Mouse (Mus musculus) brain, adult 2 months (tissue): ENCODE measurements around the gene Smox.
"Not testable (repeated sequence)": the region's sequence is repeated elsewhere in the genome, so short reads cannot be mapped to it uniquely, and the experiment has no call there.

Source experiments
- DNase-seq: peaks from one replicate; pipeline ENCODE4 v3.0.0; 2011; ENCODE audit warnings: low read depth, low spot score

The Smox gene

DNA sequence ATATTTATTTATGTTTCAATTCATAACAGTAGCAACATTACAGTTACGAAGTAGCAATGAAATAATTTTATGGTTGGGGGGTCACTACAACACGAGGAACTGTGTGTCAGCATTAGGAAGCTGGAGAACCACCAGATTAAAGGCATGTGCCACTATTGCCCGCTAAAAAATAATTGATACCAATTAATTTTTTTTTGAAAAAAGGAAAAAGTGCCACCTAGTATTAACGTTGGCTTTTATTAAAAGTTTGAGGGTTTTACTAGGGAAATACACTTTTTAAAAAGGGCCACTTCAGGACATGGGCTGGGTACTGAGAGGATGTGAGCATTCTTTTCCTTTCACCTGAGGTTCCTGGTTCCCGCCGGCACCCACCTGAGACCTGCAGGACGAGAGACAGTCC is at the start of gene Smox:
TSS of gene Smox (plus strand) at position 301 of the 400 bp plus-strand sequence.
- no peak for DNase-seq

DNA sequence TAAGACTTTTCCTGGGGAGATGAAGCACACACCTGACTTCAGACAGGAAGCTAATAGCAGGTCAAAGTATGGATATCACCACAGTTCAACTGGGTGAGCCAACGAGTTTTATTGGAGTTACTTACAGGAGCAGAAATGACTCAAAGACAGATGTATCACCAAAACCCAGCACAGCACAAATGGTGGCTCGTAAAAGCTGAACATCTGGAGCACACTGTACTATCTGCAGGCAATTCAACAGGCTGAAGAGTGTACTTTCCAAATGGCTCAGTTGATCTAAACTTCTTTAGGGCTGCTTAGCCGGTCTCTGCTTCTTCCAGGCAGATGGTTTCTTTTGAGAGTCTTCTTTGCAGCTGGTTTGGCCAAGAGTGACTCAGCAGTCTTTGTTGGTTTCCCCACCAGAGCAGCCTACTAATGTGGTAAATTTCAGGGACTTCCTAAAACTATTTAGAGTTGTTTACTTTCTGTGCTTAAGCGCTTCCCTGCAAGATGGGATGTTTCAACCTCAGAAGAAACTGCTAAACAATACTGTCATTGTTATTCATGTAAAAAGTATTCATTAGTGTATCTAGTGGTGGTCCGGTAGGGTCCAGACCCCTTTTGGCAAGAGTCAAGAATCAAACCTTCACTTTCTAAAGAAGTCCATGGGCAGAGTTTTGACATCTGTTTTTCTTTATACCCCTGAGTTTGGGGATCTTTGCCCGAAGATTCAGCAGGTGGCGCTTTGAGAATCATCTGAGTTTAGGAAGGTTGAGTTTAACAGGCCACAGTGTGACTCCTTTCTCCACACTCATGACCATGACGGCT is 48.0 kb upstream of the Smox start:
- peak; percentile 26 for DNase-seq

DNA sequence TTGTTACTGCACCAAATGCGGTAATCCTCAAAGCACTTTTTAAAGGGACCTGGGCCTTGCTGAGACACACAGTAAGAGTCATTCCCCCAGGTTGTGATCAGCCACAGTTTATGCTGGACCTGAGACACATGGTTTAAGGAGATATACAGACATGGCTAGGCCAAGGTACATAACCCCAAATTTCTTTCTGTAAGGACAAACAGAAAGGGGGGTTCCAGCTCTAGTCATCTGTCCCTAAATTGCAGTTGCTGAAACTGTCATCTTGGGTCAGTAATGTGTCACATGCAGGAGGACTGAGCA is 47.5 kb upstream of the Smox start:
- DNase-seq, result no peak

DNA sequence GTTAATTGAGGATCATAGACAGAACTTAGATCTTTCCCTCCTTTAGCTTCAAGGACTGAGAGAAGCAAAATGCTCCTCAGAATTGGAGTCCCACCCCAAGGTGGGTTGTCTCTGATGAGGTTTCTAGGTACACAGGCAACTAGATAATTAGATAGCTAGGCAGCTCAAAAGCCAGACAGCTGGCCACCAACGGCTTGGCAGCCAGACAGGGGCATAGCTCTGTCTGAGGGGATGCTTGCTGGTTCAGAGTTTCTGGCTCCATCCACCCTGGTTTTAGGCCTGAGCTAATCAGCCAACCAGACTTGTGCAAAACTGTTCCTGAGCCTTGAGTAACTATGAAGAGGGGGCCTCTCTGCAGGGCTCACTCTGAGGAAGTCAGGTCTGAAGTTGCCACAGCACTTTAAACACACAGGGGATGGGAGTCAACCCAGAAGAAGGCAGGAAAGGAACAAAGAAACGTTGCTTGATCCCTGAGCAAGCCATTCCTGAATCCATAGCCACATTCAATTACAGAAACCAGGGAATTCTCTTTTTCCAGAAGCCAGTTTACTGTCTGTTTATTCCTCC is 44.8 kb upstream of the Smox start:
- no peak for DNase-seq

DNA sequence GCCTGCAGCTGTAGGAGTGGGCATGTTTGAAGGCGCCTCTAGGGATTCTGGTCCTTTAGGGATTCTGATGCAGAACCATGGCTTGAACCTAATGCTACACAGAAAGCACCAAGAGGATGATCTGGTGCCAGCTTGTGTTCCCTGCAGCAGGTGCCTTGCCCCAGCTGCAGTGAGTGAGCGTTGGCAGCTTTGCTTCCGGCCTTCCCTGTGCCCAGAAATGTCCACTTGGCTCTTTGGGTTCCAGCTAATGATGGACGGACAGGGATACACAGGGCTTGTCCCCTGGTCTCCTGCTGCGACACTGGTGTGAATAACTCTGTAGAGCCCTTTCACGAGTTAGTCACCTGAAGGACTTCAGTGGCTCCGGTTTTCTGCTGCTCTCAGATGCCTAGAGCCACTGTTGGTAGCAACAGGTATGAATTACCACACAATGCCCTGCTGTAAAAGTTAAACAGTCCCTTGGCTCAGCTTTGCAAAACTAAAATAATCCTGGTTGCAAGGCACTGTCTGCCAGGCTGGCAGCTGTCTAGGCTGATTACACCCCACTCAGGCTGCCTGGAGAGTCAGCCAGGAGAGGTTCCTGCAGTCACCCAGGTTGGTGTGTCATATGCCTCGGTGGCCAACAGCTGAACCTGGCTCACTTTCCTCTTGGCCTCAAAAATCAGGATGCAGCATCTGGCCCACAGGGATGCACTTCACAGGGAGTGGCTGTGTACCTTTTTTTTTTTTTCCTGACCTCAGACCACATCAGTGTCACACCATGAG is 43.5 kb upstream of the Smox start:
- peak; percentile 16 for DNase-seq

DNA sequence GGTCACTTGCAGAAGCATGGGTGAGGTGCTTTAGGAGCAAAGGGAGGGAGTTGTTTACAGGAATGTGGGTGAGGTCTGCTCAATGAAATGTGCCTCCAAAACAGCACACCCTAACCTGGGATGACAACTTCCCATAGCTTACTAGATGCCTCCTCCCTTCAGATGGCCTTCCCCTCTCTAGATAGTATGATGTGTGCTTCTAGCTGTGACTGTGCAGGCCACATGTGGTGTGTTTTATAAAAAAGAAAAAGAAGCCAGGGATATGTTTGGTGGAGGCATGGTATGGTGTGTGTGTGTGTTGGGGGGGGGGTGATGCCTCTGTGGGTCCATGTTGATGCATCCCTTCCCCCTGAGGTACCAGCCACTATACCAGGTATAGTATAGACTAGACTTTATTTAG is 42.9 kb upstream of the Smox start:
- DNase-seq, result no peak

DNA sequence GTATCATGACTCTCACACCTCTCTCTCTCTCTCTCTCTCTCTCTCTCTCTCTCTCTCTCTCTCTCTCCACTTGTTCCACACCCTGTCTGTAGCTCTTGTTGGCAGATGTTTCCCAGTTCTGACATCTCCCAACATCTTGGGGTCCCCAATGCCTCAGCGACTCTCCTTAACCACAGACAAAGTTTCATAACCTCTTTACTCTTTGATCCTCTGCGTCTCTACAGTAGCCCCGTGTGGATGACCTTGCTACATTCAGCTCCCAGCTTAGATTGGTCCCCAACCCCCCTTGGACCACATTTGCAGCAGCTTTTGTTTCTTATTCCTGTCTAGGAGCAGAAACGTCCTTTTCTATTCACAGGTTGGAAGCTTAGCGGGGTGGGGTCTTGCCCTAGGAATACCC is 41.6 kb upstream of the Smox start:
- DNase-seq, result no peak

DNA sequence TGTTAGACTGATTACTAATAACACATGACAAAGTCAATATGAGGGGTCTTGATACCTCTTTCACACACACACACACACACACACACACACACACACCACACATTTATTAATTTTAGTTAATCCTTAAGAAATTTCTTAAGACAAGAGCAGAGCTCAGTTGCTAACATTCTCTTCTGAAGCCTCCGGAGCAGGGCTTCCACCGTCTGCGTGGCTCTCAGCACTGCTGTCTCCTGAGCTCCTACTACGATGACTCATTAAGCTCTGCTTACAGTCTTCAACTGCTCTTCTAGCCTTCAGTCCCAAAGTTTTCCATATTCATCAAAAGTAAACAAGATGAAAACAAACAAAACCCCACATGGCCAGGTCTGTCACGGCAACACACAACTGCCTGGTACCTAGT is 40.8 kb upstream of the Smox start:
- peak; percentile 67 for DNase-seq

DNA sequence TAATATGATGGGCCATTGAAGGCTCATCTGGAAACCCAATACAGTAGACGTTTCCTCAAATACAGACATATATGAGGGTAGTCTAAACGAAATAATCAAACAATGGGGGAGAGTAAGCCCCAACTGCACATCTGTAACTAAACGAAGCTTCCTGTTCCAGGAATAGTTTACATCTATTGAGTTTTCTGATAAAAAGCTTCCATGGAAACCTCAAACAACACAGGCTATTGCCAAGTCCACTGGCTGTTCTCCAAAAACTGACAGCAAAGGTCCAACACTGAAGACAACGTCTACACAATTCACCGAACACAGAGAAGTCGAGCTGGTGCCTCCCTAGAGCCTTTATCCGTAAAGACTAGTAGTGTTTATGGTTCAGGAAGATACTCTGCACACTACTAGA is 33.6 kb upstream of the Smox start:
- DNase-seq, result no peak

DNA sequence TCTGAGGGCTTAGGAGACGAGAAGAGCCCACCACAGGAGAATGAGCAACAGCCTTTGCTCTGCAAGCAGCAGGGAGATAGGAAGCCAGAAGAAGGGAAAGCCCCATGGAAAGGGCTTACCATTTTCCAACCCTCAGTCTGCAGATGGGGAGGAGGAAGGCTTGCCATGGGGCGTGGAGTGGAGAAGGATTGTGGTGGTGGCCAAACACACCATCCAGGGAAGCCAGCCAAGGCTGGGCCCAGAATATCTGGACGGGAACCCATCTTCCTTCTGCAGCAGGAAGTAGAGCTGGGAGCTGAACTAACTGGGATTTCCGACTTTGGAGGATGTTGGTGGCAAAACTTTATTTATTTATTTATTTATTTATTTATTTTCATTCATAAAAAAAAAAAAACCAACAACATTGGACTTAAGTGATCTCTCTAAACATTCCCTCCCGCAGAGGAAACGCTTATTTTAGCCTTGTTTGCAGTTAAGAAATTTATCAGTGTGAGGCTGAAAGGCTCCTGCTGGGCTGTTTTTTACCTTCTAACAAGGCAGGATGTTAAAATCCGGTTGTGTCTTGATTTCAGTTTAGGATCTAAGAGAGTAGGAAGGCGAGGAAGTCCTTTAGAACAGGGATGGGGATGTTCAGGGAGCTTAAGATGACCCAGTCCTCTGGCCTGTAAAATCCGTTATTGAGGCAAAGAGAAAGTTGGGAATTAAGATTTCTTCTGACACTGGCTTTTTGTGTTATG is 30.2 kb upstream of the Smox start:
- no peak for DNase-seq

DNA sequence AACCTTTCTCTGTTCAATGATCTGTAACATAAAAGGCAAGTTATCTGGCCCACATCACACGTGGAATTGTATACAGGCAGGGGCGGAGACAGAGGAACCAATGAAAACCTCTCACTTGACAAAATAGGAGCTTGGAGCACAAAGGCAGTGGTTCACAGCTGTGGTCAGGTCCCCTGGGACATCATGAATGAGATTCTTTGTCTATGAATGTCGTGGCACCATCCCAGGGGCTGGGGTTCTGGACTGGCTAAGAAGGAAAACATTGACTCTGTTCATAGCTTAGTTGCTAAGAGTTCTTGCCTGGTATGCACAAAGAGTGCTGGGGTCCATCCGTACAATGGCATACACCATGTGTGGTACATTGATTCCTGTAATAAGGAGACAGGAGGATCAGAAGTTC is 28.3 kb upstream of the Smox start:
- DNase-seq, result peak; percentile 80

DNA sequence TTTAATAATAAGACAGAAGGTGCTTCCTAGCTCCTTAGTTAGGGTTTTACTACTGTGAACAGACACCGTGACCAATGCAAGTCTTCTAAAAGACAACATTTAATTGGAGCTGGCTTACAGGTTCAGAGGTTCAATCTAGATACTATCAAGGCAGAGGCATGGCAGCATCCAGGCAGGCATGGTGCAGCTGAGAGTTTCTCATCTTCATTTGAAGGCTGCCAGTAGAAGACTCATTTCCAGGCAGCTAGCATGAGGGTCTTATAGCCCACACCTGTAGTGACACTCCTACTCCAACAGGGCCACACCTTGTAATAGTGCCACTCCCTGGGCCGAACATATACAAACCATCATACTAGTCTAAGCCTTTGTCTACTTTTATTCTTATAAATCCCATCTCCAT is 27.1 kb upstream of the Smox start:
- DNase-seq, result no peak

DNA sequence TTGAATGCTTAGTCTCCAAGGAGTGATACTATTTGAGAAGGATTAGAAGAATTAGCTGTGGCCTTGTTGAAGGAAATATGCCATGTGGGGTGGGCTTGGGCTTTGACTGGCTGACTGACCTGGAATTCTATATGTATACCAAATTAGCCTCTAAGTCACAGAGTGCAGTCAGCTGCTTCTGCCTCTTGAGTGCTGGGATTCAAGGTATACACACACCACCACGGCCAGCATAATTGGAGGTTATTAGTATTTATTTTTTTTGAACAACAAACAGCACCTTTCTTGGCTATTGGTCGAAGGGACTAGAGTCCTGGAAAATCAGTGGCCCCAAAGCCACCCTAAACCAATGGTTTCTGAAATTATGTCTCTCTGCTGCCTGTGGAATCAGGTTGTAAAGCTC is 24.6 kb upstream of the Smox start:
- DNase-seq, result no peak

DNA sequence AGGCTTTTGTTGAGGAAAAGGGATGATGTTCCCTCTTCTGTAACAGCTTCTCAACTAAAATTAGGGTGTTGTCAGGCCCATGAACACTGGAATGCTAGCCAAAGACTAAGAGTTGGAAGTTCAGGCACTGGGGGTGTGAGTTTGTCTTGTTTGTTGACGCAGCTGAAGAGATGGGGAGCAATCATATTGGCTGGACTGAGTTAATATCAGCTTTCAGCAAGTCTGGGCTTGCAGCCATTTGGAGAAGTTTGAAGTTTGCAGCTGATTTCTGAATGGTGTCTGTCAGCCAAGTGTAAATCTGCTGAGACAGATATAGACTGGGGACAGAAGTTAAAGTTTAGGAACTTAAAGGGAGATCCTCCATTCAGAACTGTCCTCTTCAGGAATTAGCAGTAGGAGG is 21.4 kb upstream of the Smox start:
- DNase-seq, result peak; percentile 55

DNA sequence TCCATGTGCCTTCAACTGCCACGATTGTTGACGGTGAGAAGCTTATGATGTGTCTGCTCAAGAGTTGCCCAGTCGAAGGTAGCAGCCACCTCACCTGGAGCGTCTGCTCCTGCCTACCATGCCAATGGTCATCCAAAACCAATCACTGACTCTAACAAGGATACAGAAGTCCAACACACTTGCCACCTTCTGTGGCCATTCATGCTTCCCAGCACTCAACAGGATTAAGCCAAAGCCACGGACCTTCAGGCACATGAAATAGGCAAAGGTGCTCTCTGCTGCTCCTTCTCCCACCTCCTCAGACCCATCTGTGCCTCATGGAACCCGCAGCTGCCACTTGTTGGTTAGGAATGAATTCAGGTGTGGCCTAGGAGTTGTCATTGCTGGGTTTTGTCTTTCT is 17.5 kb upstream of the Smox start:
- DNase-seq, result no peak

DNA sequence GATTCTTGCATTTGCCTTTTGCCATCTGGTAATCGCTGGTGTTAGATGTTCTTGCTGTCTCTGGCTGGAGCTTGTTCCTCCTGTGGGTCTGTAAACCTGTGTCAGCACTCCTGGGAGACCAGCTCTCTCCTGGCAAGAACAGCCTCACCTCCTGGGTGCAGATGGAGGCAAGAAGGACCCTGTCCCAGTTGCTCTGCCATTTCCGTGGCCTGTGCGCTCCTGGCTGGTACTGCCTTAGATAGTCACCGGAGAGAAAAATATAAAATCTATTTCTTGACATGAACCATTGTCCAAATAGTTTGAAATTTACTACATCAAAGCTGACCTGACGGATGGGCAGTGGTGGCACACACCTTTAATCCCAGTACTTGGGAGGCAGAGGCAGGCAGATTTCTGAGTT is 14.2 kb upstream of the Smox start:
- DNase-seq, result not testable (repeated sequence)

DNA sequence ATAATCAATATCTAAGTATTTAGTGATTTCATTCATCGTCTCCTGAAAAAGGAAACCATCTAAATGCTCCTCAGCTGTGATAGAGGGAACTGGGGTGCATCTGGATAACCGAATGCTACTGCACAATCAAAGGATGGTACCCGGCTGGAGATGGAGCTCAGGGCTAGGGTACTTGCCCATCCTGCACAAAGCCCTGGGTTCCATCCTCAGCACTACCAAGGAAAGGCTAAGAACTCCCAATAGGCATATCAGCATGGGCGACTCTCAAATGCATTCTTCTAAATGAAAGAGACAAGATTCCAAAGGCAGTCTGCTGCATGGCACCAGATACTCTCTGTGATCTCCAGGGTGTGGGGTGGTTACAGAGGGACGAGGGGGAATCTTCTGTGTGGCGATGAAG is 13.4 kb upstream of the Smox start:
- DNase-seq, result no peak

DNA sequence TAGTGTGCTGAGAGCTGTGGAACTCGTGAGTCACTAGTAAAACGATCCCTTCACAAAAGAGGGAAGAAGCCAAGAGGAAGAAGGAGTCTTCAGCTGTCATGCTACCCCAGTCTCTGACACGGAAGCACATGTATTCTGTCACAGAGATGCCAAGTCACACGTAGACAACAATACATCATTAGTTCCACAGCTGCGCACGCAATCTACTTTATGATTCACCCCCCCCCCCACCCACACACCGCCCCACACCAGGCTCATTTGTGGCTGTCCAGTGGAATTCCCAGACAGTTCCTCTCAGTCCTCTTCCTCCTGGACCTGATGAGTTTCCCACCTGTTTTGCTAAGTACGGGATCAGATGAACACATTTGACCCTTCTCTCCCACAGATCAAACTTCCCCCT is 12.9 kb upstream of the Smox start:
- DNase-seq, result no peak

DNA sequence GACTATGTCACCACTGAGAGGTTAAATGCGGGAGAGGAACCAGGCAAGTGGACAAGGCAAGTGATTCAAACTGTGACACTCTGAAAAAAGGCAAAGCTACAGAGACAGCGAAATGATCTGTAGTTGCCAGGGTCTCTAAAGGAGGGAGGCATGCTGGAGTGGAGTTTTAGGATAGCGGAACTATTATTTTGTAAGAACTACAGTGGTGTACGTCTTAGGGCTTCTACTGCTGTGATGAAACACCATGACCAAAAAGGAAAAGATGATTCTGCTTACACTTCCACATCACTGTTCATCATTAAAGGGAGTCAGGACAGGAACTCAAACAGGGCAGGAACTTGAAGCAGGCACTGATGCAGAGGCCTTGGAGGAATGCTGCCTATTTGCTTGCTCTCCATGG is 12.4 kb upstream of the Smox start:
- no peak for DNase-seq

DNA sequence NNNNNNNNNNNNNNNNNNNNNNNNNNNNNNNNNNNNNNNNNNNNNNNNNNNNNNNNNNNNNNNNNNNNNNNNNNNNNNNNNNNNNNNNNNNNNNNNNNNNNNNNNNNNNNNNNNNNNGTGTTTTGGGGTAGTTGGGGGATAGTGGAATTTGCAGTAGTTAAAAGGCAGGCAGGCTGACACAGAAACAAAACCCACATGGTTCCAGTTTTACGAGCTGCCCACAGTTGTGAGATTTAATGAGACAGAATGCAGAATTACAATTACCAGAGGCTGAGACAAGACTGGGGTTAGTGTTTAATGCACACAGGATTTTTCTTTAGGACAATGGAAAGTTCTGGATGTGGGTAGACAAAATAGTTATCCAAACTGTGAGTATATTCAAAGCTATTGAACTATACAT is 9.6 kb upstream of the Smox start:
- peak; percentile 46 for DNase-seq

DNA sequence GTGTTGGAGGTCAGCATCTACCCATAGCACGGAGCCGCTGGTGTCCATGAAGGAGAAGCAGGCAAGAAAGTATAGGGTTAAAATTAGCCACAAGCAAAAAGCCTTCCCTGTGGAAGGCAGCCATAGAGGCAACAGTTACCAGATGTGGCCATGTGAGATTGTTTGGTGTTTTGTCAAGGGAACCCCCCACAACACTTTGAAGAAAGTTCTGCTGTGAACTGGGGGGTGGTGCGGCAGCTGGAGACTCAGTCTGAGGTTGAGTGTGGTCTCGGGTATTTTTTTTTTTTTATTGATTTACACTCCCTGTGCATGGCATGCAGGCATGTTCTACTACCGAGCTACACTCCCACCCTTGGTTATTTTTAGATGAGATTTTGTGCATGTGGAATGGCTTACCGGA is 8.8 kb upstream of the Smox start:
- DNase-seq, result no peak

DNA sequence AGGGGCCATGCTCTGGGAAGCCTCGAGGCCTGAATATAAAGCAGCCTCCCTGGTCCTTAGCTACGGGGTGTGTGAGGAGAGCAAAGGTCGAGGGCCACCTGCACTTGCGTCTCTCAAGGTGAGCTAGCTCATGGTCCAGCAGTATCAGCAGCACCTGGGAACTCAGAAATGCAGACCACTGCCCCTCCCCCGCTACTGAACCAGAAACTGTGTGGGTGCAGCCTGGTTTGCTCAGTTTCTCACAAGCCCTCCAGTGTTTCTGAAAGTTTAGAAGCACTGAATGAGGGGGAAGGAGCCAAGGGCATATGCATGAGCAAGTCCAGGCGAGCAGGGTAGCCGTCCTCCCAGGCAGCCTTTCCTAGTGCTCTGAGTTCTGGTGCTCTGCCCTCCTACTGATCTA is 7.7 kb upstream of the Smox start:
- DNase-seq, result no peak
